Mouse (Mus musculus): ENCODE measurements around the gene Smim13.

Gene Smim13

DNA sequence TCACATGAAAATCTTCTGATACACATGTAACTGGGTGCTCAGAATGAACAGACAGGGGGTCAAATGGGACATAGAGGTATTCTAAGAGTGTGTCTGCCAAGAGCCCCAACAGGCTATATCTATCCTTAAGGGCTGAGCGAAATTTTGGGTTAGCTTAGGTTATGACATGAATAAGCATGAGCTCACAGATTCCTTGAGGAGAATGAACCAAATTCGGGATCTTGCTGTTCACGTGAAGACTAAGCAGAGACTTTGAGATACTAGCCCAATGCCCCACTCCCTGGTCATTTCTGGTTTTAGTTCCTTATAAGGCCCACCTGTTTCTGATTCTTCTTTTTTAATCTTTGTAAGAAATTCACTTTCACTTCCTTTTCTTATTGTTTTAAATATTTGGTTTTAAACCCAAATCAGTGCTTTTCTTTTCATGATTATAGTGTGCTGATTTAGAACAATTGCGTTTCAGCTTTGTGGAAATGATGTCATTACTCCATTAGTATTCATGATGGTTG lies 41.9 kb downstream of the Smim13 start:
- in situ Hi-C loops (cut with MboI): no loop called here

DNA sequence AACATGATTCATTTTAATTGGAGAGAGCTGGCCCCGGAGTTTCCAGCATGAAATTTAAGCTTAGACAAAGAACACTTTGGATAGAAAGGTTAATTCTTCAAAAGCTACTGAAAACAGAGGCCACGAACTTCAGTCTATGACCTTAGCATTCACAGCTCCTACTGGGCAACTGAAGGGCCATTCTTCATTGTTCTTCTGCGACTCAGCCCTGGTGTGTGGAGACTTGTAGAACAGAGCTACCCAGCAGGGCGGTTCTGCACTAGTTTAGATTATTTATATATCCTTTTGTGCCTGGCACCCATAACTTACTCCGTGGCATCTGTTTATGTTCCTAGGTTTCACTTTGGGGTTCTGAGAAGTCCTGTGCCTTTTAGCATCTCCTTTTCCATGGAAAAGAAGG lies 44.0 kb downstream of the Smim13 start:
- in situ Hi-C loops (cut with MboI): no loop called here

DNA sequence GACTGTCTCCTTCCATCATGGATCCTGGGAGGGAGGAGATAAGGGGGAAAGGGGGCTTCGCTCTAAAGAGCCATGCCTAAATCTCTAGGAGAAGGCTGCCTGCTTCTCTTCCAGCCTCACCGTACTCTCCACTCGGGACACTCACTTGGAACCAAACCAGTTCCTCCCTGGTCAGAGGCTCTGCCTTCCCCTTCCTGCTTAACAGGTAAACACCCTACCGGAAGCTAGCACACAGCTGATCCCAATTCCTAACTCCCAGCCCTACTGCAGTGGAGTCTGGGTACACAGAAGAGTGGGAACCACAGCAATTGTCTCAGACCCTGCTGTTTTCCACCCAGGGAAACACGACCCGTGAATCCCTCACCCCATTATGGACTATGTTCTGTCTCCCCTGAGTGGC lies 46.2 kb downstream of the Smim13 start:
- in situ Hi-C loops (cut with MboI): loop anchor here (5.0 kb wide), 1 partner anchor 276 kb away; no protein-coding TSS in a partner anchor

DNA sequence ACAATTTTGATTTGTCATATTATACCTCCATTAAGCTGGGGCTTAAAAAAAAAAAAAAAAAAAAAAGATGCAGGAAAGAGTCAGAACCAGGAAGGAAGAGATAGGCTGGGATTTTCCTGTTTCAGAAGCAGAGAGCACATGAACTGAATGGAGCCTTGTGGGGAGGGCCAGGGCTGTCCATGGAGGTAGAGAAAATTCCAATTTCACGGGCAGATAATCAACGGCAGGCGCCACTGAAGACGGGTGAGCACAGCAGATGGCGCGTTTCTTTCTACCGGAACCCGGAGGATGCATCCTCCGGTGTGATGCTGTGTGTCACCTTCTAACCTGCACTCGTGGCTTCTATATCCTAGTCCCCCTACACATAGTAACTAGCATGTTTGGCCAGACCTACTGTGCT lies 46.8 kb downstream of the Smim13 start:
- in situ Hi-C loops (cut with MboI): loop anchor here (5.0 kb wide), 1 partner anchor 276 kb away; no protein-coding TSS in a partner anchor

DNA sequence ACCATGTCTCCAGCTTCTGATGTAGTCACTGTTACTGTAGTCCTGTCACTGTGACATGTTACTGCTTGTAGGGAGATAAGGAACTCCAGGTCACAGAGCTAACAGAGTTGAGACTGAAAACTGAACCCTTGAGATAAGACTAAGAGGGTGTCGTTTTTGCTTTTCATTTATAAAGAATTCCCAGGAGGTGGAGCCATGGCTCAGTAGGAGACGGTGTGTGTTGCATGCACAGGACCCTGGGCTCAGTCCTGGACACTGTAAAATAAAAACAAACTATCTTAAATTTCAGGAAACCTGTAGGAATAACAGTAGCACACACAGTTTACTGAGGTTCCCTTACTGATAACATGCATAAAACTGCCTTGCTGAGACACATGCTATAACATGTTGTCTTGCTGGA lies 48.9 kb downstream of the Smim13 start:
- in situ Hi-C loops (cut with MboI): loop anchor here (5.0 kb wide), 1 partner anchor 274 kb away; no protein-coding TSS in a partner anchor

DNA sequence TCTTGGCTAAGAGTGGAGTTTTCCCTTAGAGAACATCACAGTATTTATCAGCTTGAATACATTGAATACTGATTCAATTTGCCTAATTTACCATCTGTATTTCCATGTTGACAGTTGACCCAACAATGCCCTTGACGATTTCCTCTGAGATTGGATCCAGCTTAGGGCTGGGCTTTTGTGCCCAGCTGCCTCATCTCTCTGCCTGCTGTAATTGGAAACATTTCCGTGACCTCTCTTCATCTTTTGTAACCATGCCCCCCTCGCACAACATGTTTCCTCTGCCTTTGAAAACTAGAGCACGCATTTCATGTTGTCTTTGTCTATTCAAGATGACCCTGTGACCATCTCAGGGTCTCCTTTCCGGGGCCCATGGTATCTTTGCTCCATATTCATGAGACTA lies 49.4 kb downstream of the Smim13 start:
- in situ Hi-C loops (cut with MboI): loop anchor here (5.0 kb wide), 1 partner anchor 273 kb away; no protein-coding TSS in a partner anchor

DNA sequence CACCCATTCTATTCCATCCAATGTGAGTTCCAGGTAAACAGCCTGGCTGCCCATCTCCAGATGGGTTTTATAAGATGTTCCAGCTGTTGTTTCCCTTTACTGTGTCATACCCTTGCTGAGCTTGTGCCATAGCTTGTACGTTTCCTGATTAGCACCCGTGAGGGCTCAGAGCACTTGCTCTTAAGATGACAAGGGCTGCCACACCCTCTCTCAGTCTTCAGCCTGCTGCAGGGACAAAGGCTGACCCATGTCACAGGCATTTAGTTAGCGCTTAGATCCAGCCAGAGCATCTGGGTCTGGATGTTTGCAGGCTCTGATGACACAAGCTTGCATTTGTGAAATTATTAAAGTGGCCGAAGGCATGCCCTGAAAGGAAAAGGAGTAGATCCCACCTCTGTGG lies 50.4 kb downstream of the Smim13 start:
- in situ Hi-C loops (cut with MboI): no loop called here

DNA sequence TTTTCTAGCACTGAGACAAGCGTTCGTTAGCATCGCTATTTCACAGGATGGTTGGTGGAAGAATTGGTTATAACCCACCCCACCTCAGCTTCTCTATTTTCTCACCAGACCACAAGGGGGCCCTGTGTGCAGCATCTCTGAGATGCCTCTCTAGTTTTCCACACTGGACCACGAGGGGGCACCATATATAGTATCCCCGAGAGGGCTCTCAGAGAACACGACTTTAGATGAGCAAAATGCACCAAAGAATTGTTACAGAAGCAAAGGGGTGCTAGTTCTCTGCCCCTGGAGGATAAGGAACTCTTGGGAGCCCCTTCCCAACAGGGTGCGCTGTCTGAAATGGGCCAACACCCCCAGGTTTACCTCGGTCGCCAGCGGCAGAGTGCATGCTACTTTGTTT lies 53.1 kb downstream of the Smim13 start:
- in situ Hi-C loops (cut with MboI): no loop called here

DNA sequence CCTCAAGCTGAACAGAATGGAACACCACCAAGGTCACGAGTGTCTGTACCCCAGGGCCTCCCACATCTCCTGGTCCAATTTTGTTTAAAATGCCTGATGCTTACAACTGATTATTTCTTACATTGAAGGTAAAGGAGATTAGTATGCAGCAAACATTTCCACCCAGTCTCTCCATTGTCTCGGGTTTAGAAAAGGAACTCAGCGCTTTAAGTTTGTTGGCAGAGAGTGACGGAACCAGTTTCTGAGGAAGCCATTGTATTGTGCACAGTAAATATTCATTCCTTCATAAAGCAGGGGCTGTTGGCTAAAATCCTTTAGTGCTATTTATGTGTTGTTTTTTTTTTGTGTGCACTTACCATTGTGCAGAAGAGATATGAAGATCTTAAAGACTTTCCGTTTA lies 71.1 kb downstream of the Smim13 start:
- in situ Hi-C loops (cut with MboI): no loop called here

DNA sequence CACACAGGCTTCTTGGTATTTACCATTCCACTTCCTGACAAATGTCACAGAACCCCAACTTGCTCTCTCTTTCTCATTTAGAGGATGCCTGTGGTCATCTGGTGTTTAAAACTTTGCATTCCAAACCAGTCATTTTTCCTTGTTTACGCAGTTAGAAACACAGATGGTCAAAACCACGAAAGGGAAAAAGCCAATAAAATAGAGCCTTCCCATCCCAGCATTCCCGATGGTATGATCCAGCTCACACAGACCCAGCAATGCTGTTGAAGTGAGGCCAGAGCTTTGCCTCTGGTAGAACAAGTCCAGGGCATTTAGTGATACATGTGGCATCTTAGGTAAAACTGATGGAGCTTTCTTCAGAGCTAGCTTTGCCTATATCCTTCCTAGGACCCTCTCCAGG lies 71.8 kb downstream of the Smim13 start:
- in situ Hi-C loops (cut with MboI): no loop called here

DNA sequence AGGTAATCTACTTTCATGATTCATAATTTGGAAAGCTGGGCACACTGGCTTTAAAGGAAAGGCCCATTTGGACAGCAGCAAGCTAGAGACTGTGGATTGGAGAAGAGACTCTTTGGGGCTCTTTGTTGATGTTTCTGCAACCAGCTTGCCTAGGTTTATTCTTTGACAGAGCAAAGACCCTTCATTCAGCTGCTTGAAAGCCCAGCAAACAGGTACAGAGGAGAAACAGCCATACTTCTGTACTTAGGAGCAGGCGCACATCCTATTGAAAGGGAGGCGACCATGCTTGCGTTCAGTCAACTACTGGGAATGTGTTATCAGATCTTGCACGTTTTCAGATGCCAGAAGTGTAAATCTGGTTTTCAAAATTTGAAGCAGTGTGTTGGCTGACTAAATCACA lies 75.0 kb downstream of the Smim13 start:
- in situ Hi-C loops (cut with MboI): no loop called here

DNA sequence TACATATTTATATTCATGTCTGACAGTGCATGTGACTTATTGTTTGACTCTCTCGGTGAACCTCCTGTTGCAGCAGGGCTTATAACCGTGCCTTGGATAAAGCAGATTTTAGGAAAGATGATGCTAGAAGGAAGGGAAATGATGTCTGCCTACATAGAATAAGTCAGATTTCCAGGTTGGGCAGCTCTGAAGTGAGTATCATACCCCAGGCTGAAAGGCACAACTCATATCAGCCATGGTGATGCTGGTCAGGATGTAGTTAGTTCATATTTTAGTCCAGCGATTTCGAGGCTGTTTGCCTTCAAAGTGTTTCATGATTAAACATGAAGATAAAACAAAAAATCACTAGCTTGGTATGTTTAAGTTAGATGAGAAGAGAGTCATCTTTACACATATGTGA lies 75.7 kb downstream of the Smim13 start:
- in situ Hi-C loops (cut with MboI): no loop called here

DNA sequence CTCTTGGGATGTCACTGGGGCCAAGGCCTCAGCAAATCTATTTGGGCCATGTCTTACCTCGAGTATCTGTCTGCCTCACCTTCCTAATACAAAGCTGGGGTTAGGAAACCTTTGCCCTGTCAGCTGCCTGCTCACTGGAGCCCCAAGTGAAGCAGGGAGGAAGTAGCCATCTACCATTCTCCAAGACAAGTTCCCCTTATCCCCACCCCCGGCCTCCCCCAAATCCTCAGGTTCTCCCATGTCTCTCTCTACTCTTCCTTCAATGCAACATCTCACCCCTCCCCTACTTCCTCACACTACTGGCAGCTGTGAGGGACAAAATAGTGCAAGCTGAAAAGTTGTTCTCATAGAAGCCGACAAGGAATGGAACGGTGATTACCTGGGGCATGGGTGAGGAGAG lies 76.5 kb downstream of the Smim13 start:
- in situ Hi-C loops (cut with MboI): no loop called here

Data from mature B cell (primary cell).